Mouse (Mus musculus): ENCODE results near the gene Riok2. TPM values are rescaled to one million over a fixed set of nuclear protein-coding genes. Genes with fewer than 3 reads are reported as not detected.

Riok2 gene
- polyA plus RNA-seq, 1 experiment = 25.9 TPM

GRCm38 (mm10) chr17:17409601-17410000 lies 35.5 kb downstream of the Riok2 start:
- 12% methylated on average over 2 of the region's 2 CpGs for WGBS
- DNase-seq = peak in 1 of 2 experiments; percentile 20
- no peaks in the 10 kb centered on the region for H3K4me1 ChIP-seq (ENCODE audit: control insufficient read depth, insufficient read depth, low read length)

GRCm38 (mm10) chr17:17411443-17411842 lies 37.3 kb downstream of the Riok2 start:
- H3K4me3 ChIP-seq (replicated peaks; ENCODE audit: insufficient read depth, low read depth, low read length) = no peak overlapping the region
- TF ChIP-seq CTCF (IDR thresholded peaks at IDR 0.05; ENCODE audit: borderline replicate concordance, insufficient read depth, low read depth, low read length) (no peak), POLR2A (IDR thresholded peaks at IDR 0.05; ENCODE audit: borderline replicate concordance, insufficient read depth, low read length) (no peak)
- DNase-seq = no peak
- 46% methylated on average over 2 of the region's 2 CpGs for WGBS
- no peaks in the 10 kb centered on the region for H3K27me3 ChIP-seq (ENCODE audit: control insufficient read depth, insufficient read depth, low read length)
- no peak overlapping the region for H3K27ac ChIP-seq (ENCODE audit: insufficient read depth, low read length)
- no peaks in the 10 kb centered on the region for H3K4me1 ChIP-seq (ENCODE audit: control insufficient read depth, insufficient read depth, low read length)

More at GRCm38 (mm10) chr17:17409601-17410000, 35.5 kb downstream of the Riok2 start:
- Histone ChIP-seq H3K4me3 (replicated peaks; ENCODE audit: insufficient read depth, low read depth, low read length) (no peak overlapping the region), H3K27me3 (ENCODE audit: control insufficient read depth, insufficient read depth, low read length) (no peaks in the 10 kb centered on the region), H3K27ac (ENCODE audit: insufficient read depth, low read length) (no peak overlapping the region)
- TF ChIP-seq POLR2A (IDR thresholded peaks at IDR 0.05; ENCODE audit: borderline replicate concordance, insufficient read depth, low read length) (no peak), CTCF (IDR thresholded peaks at IDR 0.05; ENCODE audit: borderline replicate concordance, insufficient read depth, low read depth, low read length) (no peak)

GRCm38 (mm10) chr17:17412176-17412575 lies 38.1 kb downstream of the Riok2 start:
- TF ChIP-seq POLR2A (IDR thresholded peaks at IDR 0.05; ENCODE audit: borderline replicate concordance, insufficient read depth, low read length) (no peak), CTCF (IDR thresholded peaks at IDR 0.05; ENCODE audit: borderline replicate concordance, insufficient read depth, low read depth, low read length) (no peak)
- Histone ChIP-seq H3K27ac (ENCODE audit: insufficient read depth, low read length) (no peak overlapping the region), H3K27me3 (ENCODE audit: control insufficient read depth, insufficient read depth, low read length) (no peaks in the 10 kb centered on the region), H3K4me3 (replicated peaks; ENCODE audit: insufficient read depth, low read depth, low read length) (no peak overlapping the region), H3K4me1 (ENCODE audit: control insufficient read depth, insufficient read depth, low read length) (no peaks in the 10 kb centered on the region)
- no peak for DNase-seq
- WGBS = 87% methylated on average over 2 of the region's 2 CpGs

GRCm38 (mm10) chr17:17414206-17414605 lies 40.1 kb downstream of the Riok2 start:
- no peaks in the 10 kb centered on the region for H3K4me1 ChIP-seq (ENCODE audit: control insufficient read depth, insufficient read depth, low read length)
- H3K4me3 ChIP-seq (replicated peaks; ENCODE audit: insufficient read depth, low read depth, low read length) = no peak overlapping the region
- H3K27me3 ChIP-seq (ENCODE audit: control insufficient read depth, insufficient read depth, low read length) = no peaks in the 10 kb centered on the region
- 88% methylated on average over 3 of the region's 3 CpGs for WGBS
- TF ChIP-seq POLR2A (IDR thresholded peaks at IDR 0.05; ENCODE audit: borderline replicate concordance, insufficient read depth, low read length) = no peak
- no peak for TF ChIP-seq CTCF (IDR thresholded peaks at IDR 0.05; ENCODE audit: borderline replicate concordance, insufficient read depth, low read depth, low read length)
- no peak for DNase-seq
- no peak overlapping the region for H3K27ac ChIP-seq (ENCODE audit: insufficient read depth, low read length)

- Histone ChIP-seq H3K27ac (ENCODE audit: insufficient read depth, low read length) (no peak overlapping the region), H3K4me3 (replicated peaks; ENCODE audit: insufficient read depth, low read depth, low read length) (no peak overlapping the region), H3K4me1 (ENCODE audit: control insufficient read depth, insufficient read depth, low read length) (no peaks in the 10 kb centered on the region), H3K27me3 (ENCODE audit: control insufficient read depth, insufficient read depth, low read length) (no peaks in the 10 kb centered on the region)
- TF ChIP-seq CTCF (IDR thresholded peaks at IDR 0.05; ENCODE audit: borderline replicate concordance, insufficient read depth, low read depth, low read length) = no peak
- TF ChIP-seq POLR2A (IDR thresholded peaks at IDR 0.05; ENCODE audit: borderline replicate concordance, insufficient read depth, low read length) = no peak
- 36% methylated on average over 4 of the region's 4 CpGs for WGBS
- no peak for DNase-seq
Measured at GRCm38 (mm10) chr17:17424609-17425307, 50.6 kb downstream of the Riok2 start.

GRCm38 (mm10) chr17:17425308-17425813 lies 51.3 kb downstream of the Riok2 start:
- Histone ChIP-seq H3K27ac (ENCODE audit: insufficient read depth, low read length) (no peak overlapping the region), H3K4me1 (ENCODE audit: control insufficient read depth, insufficient read depth, low read length) (no peaks in the 10 kb centered on the region), H3K27me3 (ENCODE audit: control insufficient read depth, insufficient read depth, low read length) (no peaks in the 10 kb centered on the region), H3K4me3 (replicated peaks; ENCODE audit: insufficient read depth, low read depth, low read length) (no peak overlapping the region)
- no peak for DNase-seq
- TF ChIP-seq CTCF (IDR thresholded peaks at IDR 0.05; ENCODE audit: borderline replicate concordance, insufficient read depth, low read depth, low read length) = no peak
- no peak for TF ChIP-seq POLR2A (IDR thresholded peaks at IDR 0.05; ENCODE audit: borderline replicate concordance, insufficient read depth, low read length)
- 47% methylated on average over 4 of the region's 4 CpGs for WGBS

GRCm38 (mm10) chr17:17425906-17426305 lies 51.8 kb downstream of the Riok2 start:
- Histone ChIP-seq H3K4me1 (ENCODE audit: control insufficient read depth, insufficient read depth, low read length) (no peaks in the 10 kb centered on the region), H3K4me3 (replicated peaks; ENCODE audit: insufficient read depth, low read depth, low read length) (no peak overlapping the region), H3K27ac (ENCODE audit: insufficient read depth, low read length) (no peak overlapping the region), H3K27me3 (ENCODE audit: control insufficient read depth, insufficient read depth, low read length) (no peaks in the 10 kb centered on the region)
- DNase-seq = no peak
- WGBS = 64% methylated on average over 3 of the region's 3 CpGs
- no peak for TF ChIP-seq POLR2A (IDR thresholded peaks at IDR 0.05; ENCODE audit: borderline replicate concordance, insufficient read depth, low read length)
- no peak for TF ChIP-seq CTCF (IDR thresholded peaks at IDR 0.05; ENCODE audit: borderline replicate concordance, insufficient read depth, low read depth, low read length)

GRCm38 (mm10) chr17:17428888-17429287 lies 54.8 kb downstream of the Riok2 start:
- no peak for DNase-seq
- TF ChIP-seq CTCF (IDR thresholded peaks at IDR 0.05; ENCODE audit: borderline replicate concordance, insufficient read depth, low read depth, low read length) = no peak
- no peak for TF ChIP-seq POLR2A (IDR thresholded peaks at IDR 0.05; ENCODE audit: borderline replicate concordance, insufficient read depth, low read length)
- no peaks in the 10 kb centered on the region for H3K27me3 ChIP-seq (ENCODE audit: control insufficient read depth, insufficient read depth, low read length)
- H3K4me1 ChIP-seq (ENCODE audit: control insufficient read depth, insufficient read depth, low read length) = no peaks in the 10 kb centered on the region
- H3K4me3 ChIP-seq (replicated peaks; ENCODE audit: insufficient read depth, low read depth, low read length) = no peak overlapping the region
- no peak overlapping the region for H3K27ac ChIP-seq (ENCODE audit: insufficient read depth, low read length)
- 89% methylated on average over 2 of the region's 2 CpGs for WGBS
